Mouse (Mus musculus): ENCODE measurements around the gene Higd1a.

DNA sequence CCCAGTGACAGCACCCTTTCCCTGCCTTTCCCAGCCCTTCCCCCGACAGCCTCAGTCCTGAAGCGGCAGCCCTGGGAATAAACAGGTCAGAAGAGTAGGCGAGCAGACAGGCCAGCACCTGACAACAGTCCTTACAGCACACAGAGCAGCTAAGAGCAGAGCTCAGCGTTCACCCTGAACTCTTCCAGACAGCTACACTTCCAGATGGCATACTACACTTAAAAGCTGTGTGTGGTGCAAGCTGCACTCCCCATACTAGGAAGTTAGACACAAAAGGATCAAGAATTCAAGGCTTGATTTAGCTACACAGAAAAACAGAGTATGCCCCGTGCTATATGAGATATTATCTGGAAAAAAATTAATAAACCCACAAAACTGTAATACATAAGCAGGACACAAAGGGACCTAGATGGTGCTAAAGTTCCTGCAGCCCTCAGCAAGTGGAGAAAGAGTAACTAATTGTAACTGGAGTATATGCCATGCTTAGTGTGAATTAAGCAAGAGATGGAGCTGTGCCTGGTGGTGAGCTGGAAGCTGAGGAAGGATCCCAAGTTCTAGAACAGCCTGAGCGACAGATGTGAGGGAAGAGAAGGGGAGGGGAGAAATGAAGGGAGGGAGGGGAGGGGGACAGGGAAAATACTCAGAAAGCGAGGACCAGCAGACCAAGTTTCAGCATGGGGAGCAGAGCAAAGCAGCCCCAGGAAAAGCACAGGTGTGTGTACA, 28.7 kb downstream of the Higd1a start:
- TF ChIP-seq CTCF (IDR thresholded peaks at IDR 0.05; ENCODE audit: extremely low read depth, insufficient read depth, insufficient read length, insufficient replicate concordance), result no peak
- TF ChIP-seq POLR2A (IDR thresholded peaks at IDR 0.05; ENCODE audit: low read depth, low read length), result no peak
